Mouse (Mus musculus): ENCODE data around the gene Dph2. TPM values are rescaled to one million over a fixed set of nuclear protein-coding genes. Genes with fewer than 3 reads are reported as not detected.

Dph2 gene
- total RNA-seq (2021) = 1 to 10 TPM; 9.2 to 9.8 TPM
- long read RNA-seq, experiment 1, transcript Dph2-201 (6 exons, 2,555 nt) = major isoform, 7 of 13 reads
- long read RNA-seq, experiment 1, partial matches to known transcripts = 4 of 13 reads
- long read RNA-seq, experiment 1, other reads (novel, unspliced or antisense) = 2 of 13 reads
- long read RNA-seq, experiment 2, partial matches to known transcripts = 1 of 7 reads
- long read RNA-seq, experiment 2, other reads (novel, unspliced or antisense) = 1 of 7 reads

DNA sequence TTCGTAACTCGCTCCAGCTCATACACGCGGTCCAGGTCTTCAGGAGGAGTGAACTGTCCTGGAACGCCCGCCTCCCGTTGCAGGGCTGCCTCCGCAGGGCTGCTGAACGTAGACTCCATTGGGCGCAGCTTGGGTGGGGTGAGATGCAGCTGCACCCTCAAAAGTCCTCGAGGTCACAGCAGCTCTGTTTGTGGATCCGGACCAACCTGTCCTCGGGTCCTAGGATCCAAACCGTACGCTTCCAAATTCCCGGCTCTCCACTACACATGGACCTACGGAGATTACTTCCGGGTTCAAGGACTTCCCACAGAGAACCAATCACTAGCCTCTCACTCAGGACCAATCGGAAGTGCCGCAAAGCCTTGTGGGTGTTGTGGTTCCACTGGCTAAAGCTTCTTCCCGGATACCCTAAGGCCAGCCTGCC, at the start of gene Dph2:
Dph2 (minus strand) TSS at position 295 of the 424 bp plus-strand sequence.
- peak; percentile 78 to 84 for DNase-seq (ENCODE audit: low spot score in 2 of 2)

DNA sequence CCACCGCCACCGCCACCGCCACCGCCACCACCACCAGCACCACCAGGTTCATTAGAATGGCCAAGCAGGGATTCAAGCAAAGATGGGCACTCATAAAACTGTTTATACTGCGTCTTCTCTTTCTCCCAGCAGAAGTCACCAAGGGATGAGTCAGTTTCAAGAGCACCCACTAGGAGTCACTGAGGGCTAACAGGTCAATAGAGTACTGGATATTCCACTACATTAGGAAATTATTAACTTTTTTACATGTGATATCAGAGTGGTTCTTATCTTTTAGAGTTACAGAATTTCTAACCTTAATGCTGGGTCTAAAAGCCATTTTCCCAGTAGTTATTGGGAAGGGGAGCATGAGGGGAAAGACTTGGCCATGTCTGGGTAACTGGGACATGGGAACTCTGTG, 45.1 kb upstream of the Dph2 start:
- DNase-seq (ENCODE audit: low spot score in 2 of 2) = no peak

DNA sequence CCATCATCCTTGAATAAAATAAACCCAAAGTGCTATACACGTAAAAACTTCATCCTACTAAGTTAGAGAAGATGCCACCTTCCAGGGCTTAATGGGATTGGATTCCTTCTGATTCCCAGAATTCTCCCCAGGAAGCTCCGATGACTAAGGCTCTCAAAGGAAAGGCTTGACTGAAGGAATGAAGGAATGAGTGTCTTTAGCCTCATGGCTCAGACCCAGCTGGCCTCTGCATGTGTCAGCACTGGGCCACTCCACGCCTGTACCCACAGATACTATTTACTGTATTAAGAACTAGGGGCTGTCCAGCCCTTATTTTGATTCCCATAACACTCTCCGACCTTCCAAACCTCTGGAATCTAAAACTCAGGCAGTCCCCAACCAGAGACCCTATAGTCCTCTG, 42.2 kb upstream of the Dph2 start:
- DNase-seq (ENCODE audit: low spot score in 2 of 2) = no peak

DNA sequence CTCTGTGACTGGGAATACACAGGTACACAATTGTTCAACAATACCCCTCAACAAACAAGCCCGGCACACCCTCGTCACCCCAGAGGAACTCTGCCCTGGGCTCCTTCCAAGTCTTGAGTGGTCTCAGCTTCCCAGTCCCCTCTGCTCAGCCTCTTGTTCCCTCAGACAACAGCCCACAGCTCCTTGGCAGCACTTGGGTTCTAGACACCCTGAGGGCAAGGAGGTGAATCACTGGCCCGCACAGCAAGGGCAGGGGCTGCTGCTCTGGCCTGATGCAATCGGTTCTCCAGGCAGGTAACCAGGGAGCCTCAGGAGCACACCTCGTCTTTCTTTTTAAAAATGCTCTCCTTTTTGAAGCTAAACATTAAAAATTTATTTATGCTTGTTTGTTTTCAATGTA, 41.4 kb upstream of the Dph2 start:
- DNase-seq (ENCODE audit: low spot score in 2 of 2) = no peak

DNA sequence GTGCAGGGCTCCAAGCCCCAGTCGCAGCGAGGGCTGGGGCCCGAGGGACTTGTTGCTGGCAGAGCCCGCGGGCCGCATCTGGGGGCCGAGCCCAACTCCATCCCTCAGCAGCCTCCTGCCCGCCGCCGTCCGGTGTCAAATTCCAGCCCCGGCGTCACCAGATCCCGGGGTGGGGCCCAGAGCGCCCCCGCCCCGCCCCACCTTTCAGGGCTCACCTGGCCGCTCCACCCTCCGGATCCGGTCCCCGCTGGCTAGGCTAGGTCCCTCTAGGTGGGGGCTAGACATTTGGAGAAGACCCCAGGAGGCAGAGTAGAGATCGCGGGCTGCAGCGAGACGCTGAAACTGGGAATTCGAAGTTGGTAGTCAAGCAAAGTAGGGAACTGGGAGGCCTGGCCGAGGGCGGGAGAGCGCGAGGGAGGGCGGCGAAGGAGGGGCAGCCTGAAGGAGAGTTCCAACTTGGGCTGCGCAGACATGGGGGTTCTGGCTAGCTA, 37.6 kb upstream of the Dph2 start, which contains the start of gene Artn:
Artn (minus strand) TSS at position 373 of the 491 bp plus-strand sequence.
- no peak for DNase-seq (ENCODE audit: low spot score in 2 of 2)

DNA sequence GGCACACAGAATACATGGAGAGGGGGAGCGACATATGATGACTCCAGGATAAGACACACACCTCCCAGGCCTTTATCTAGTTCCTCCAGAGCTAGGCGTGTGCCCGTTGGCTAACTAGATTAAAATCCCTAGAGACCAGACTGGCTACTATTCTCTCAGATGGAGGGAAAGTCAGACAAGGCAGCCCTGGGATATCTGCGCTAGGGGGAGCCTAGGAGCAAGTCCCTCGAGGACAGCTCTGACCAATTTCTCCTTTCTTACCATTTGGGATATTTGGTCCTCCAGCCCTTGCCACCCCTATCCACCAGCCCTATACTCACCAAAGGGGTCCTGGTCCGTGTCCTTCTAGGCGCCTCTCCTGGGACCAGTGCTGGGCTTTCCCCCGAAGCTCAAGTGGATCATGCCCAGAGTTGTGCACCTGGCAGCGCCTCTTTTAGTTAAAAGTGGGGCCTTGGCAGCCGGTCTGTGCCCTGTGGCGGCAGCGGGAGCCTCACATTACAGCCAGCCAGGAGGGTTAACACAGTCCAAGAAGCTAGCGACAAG, 36.9 kb upstream of the Dph2 start:
- DNase-seq (ENCODE audit: low spot score in 2 of 2) = peak; percentile 59 to 62

DNA sequence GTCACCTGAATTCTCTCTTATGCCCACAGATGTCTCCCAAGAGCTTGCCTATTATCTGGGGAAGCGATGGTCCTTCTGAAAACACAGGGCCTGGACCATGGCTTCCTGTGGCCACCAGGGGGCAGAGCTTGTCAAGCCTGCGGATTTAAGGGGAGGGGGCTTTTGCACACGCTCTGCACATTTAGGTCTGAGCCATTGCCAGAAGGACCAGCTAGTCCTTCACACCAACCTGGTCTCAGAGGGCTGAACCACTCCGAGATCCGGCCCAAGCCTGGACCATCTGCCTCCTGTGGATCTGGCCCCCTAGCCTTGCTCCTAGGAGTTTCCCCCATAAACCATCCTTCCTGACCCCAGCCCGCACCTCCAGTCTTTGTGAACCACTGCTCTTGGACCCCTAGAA, 36.4 kb upstream of the Dph2 start:
- DNase-seq (ENCODE audit: low spot score in 2 of 2) = no peak

DNA sequence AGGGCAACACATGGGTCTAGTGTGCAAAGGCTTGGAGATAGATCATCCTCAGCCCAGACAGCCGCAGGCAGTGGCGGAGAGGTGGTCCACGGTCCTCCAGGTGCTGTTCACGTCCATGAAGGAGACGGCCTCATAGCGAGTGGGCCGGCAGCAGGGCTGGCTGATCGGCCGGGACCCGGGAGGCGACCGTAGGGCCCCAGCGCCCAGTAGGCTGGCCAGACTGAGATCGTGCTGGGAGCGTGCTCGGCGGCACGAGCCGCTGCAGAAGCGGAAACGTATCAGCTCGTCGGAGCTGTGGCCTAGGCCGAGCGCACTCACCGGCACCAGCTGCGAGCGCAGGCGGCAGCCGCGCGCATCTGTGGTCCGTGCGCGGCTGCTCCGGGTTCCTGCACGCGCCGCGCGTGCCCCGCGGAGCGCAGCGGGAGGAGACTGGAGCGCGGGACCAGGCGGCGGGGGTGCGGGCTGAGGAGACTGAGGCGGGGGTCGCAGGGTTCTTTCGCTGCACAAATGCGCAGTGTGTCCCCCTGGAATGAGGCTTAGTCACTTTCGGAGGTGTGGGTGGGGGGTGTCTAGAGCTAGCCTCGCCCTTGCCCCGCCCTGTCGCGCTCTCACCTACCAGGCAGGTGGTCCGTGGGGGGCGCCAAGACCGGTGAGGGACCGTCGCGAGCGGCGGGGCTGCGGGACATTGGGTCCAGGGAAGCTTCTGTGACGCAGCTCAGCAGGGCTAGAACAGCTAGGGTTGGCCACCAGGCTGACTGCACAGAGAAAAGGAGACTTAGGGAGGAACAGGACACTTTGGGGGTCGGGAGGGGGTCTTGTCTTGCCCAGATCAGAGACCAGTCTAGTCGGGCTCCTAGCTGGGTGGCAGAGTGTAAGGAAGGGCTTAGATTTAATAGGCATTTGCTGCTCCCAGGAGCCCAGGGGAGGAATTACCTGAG, 35.0 kb upstream of the Dph2 start:
- DNase-seq (ENCODE audit: low spot score in 2 of 2) = peak; percentile 60 to 67

DNA sequence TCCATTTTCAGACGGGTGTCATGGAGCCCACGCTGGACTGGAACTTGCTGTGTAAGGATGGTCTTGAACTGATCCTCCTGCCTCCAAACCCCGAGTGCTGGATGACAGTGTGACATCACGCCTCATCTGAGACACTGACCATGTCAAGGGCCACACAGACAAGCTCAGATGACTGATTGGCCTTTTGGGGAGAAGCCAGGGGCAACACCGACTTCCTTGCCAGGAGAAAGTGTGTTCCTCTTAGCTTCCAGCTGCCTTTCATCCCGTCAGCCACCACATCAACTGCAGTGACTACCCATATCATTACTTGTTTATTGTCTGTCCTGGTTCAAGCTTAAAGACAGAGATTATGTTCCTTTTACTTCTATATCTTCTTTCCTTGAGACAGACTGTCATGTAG, 33.1 kb upstream of the Dph2 start:
- no peak for DNase-seq (ENCODE audit: low spot score in 2 of 2)

DNA sequence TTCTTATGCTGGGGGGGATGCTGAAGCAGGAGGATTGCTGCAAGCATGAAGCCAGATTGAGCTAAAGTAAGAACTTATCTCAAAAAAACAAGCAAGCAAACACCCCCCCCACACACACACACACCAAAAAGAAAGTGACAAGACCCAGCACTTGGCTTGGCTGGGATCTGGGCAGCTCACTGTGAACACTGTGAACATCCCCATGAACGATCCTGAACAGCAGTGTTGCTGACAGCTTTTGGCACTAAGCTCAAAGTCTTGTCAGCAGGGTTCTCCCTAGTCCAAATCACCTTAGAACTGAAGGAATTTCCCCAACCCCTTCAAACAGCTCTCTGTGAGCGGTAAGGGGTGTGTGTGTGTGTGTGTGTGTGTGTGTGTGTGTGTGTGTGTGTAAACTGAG, 31.6 kb upstream of the Dph2 start:
- no peak for DNase-seq (ENCODE audit: low spot score in 2 of 2)

DNA sequence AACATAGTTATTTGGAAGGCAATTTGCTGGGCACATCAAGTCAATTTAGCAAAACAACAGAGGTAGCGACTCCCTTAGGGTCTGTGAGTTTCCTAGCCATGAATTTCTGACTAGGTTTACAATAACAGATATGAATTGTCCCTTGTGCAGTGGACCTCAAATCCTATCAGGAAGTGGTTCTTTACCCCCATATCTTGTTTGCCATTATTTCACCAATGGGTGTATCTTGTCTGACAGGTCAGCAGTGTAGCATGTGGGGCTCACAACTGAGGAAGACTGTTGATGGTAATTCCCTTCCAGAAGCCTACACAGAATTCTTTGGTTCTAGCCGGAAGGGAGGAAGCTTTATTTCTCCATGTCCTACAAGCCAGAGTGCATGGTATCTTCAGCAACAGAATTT, 29.5 kb upstream of the Dph2 start:
- no peak for DNase-seq (ENCODE audit: low spot score in 2 of 2)

DNA sequence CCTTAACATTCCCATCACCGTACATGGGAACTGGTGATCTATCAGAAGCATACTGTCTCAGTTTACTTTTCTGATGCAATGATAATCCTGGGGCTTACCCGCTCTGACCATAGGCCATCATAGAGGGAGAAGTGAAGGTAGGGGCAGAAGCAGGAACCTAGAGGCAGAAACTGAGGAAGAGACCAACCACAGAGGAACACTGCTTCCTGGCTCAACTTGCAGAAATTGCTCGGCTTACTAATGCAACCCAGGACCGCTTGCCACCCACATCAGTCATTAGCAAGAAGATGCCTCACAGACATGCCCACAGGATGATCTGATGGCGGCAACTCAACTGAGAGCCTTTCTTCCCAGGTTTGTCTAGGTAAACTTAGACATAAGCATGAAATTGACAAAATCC, 26.9 kb upstream of the Dph2 start:
- no peak for DNase-seq (ENCODE audit: low spot score in 2 of 2)

DNA sequence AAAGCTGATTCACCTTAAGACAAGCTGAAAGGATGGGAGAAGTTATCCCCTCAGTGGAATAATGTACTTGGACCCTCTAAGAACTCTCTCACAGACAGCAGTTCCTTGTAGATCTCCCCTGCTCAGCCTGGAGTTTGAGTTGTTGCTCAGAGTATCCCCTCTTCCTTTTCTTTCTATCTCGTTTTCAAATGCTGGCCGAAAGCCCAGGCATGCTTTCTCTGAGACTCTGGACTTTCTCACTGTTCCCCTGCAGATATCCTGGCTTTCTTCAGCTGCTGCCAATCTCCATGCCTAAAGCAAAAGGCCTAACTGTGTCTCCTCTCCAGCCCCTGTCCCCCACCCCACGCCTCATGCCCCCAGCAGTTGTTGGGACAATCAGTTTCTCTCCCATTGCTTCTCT, 26.4 kb upstream of the Dph2 start:
- DNase-seq (ENCODE audit: low spot score in 2 of 2) = no peak

DNA sequence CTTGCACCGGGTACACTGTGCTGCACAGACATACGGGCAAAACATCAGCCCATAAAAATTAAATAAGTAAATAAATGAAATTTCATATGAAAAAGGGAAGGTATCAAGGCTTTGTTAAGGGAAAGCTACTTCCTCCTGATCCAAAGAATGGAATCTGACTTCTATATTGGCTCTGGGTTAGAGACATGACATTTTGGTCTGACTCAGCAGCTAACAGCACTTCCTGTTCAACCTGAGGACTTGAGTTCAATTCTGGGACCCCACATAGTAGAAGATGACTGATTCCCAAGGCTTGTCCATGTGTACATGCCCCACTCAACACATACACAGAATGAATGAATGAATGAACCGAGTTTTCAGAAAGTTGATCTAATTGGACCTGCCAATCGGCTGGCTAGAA, 26.0 kb upstream of the Dph2 start:
- no peak for DNase-seq (ENCODE audit: low spot score in 2 of 2)

DNA sequence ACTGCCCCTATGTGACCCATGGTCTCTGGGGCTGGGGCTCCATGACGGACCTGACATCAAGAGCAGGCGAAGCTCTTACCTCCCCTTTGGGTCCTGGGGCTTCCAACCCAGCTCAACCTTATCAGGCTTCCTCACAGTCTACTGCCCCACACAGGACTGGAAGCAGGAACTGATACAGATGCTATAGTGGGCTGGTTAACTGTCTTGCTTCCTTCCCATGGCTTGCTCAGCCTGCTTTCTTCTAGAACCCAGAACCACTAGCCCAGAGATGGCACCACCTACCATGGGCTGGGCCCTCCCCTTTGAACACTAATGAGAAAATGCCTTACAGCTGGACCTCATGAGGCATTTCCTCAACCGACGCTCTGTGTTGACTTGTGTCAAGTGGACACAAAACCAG, 25.6 kb upstream of the Dph2 start:
- no peak for DNase-seq (ENCODE audit: low spot score in 2 of 2)

DNA sequence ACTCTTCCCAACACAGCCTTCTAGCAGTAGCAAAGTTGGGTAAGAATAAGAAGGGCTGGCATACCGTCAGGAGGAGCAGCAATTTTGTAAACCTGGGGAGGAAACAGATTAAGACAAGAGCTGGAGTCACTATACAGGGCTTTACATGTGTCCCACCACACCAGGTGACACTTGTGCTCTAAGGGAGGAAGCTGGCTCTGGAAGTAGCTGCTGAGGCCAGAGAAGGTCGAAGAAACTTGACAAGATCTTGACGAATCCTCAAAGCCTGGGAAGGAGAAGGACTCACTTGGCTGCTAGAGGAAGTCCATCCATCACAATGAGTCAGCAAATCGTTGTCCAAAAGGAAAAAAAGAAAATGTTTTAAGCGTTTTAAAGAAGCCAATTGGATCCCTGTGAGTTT, 24.6 kb upstream of the Dph2 start:
- no peak for DNase-seq (ENCODE audit: low spot score in 2 of 2)

DNA sequence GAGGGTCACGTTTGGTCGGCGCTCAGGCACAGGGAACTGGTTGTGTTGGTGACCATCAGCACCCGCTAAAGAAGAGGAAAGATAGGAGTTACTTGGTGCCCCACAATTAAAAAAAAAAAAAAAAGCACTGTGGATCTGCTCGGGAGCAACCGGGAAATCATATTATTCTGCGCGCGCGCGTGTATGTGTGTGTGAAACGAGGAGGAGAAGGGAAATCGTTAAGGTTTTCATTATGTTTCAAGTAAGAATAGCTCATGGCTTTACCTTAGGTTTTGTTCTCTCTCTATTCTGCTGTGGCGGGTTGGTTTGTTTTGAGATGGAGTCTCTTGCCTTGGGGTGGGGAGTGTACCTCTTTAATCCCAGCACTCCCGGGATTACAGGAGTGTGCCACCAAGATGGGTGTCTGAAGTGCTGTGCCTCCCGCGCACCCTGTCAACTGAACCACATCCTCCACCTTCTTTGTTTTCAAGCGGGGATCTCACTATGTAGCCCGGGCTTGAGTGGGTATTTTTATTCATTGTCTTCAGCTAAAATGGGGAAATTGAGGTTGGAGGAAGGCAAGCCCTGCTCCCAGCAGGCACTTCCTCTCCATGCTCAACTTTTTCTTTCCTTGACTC, 23.8 kb upstream of the Dph2 start:
- DNase-seq (ENCODE audit: low spot score in 2 of 2) = no peak

DNA sequence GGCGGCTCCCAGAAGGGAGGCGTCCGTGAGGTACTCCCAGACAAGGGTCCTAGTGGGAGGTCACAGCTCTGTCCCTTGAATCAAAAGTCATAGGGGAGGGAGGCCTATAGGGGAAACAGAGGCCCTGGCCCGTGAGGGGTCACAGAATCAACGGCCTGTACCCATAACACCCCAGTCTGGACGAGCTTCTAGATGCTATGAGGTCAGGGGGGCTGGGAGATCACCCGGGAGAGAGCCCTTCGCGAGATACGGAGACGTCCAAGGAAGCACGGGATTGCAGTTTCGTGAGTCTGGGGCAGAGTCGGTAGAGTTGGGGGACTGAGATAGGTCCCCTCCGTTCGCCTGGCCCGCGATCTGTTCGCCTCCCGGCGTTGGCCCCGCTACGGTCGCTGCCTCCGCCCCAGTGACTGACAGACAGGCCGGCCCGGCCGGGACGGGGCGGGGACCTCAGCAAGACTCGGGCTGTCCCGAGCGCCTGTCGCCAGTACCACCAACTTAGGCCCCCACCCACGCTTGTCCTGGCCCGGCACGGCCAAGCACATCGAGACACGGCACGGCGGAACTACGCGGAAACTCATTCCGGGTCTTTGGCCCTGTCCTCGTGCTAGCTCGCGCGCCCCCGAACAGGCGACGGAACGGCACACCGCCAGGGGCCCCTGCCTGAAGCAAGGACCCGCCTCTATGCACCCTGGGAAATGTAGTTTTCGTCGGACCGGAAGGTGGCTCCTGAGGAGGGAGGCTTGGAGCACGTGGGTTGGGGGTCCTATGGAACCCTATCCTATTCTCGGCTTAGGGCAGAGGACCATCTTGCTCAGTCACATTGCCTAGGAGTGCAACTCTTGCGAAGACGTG, 23.0 kb upstream of the Dph2 start, which contains the start of gene Ipo13:
Ipo13 (minus strand) TSS at position 409 of the 852 bp plus-strand sequence.
- peak; percentile 89 to 93 for DNase-seq (ENCODE audit: low spot score in 2 of 2)

DNA sequence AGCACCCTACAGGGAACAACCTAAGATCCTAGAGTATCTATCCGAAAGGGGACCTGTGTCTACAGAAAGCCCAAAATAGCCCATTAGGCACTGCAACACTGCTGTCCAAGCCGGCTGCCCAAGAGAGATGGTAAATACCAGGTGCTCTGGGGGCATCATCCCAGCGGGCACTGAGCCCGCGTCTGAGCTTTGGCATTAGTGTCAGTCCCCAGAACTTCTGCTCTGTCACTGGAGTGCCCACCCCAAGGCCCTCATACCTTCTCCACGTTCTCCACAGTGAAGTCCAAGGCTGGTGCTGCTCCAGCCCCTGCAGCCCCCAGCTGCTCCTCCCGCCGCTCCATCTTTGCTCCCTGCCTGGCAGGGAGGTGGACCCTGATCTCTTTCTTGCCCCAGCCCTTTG, 22.2 kb upstream of the Dph2 start:
- no peak for DNase-seq (ENCODE audit: low spot score in 2 of 2)

DNA sequence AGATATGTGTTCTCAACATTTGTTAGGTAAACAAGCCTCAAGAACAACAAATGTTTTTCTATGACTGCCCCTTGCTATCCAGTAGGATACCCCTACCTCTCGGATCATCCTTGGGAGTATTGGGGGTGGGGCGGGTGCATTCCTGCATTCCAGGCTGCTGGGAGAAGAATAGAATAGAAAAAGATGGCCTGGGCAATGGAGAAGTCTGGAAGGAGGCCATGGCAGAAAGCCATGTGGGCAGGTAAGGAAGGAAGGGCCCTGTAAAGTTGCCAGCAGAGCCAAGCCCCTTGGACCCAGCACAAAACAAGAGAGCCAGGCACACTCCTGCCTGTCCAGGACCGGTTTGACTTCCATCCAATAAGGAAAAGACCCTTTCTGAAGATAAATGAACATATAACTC, 21.6 kb upstream of the Dph2 start:
- DNase-seq (ENCODE audit: low spot score in 2 of 2) = no peak
